In genomic region chr7:89730514-89730913, GRCm38 (mm10) we compare ENCODE assay signal across 19 mouse cellular contexts.
DNase-seq lines count a peak whose midpoint lies in the region; ATAC-seq and TF ChIP-seq lines count a peak whose summit lies in the region.
"Had no signal": no experiment of that assay in that cellular context is flagged by ENCODE, and none has a peak within 500 bp of the region (broad histone marks: within the 10 kb centered on the region; RNA-seq: fewer than 3 reads in every experiment).

No protein-coding gene starts in this region.

- H3K9me3 ChIP-seq in forebrain, embryonic 13.5 days (replicated peaks) = no peaks in the 10 kb centered on the region
- H3K9me3 ChIP-seq in forebrain, embryonic 10.5 days = no peaks in the 10 kb centered on the region
- no peaks in the 10 kb centered on the region for H3K9me3 ChIP-seq in lung, embryonic 14.5 days (ENCODE audit: low read depth, low read length)
- no peaks in the 10 kb centered on the region for H3K9me3 ChIP-seq in forebrain, postnatal 0 days (ENCODE audit: low read length)
- H3K9me3 ChIP-seq: embryonic facial prominence, embryonic 12.5 days; heart, embryonic 15.5 days; hindbrain, embryonic 13.5 days had no signal

- no peak overlapping the region for H3K9ac ChIP-seq in forebrain, embryonic 13.5 days
- H3K9ac ChIP-seq in lung, embryonic 14.5 days = no peak overlapping the region
- H3K9ac ChIP-seq in forebrain, postnatal 0 days = no peak overlapping the region
- H3K9ac ChIP-seq: embryonic facial prominence, embryonic 12.5 days; heart, embryonic 15.5 days; hindbrain, embryonic 13.5 days had no signal

- H3K36me3 ChIP-seq in forebrain, embryonic 13.5 days (ENCODE audit: poor library complexity, severe bottlenecking) = no peaks in the 10 kb centered on the region
- no peaks in the 10 kb centered on the region for H3K36me3 ChIP-seq in forebrain, embryonic 10.5 days (replicated peaks)
- no peaks in the 10 kb centered on the region for H3K36me3 ChIP-seq in lung, embryonic 14.5 days (ENCODE audit: insufficient read depth)
- H3K36me3 ChIP-seq in forebrain, postnatal 0 days (ENCODE audit: insufficient read depth) = no peaks in the 10 kb centered on the region
- H3K36me3 ChIP-seq: embryonic facial prominence, embryonic 12.5 days; heart, embryonic 15.5 days; hindbrain, embryonic 13.5 days had no signal

- no peaks in the 10 kb centered on the region for H3K27me3 ChIP-seq in forebrain, embryonic 13.5 days
- no peaks in the 10 kb centered on the region for H3K27me3 ChIP-seq in forebrain, embryonic 10.5 days (ENCODE audit: poor library complexity, severe bottlenecking)
- H3K27me3 ChIP-seq in lung, embryonic 14.5 days (ENCODE audit: insufficient read depth, low read length) = no peaks in the 10 kb centered on the region
- no peaks in the 10 kb centered on the region for H3K27me3 ChIP-seq in forebrain, postnatal 0 days (ENCODE audit: insufficient read depth, low read length)
- H3K27me3 ChIP-seq: embryonic facial prominence, embryonic 12.5 days; heart, embryonic 15.5 days; hindbrain, embryonic 13.5 days had no signal

- WGBS in forebrain, embryonic 13.5 days = 60% methylated on average over 2 of the region's 2 CpGs
- 89% methylated on average over 2 of the region's 2 CpGs for WGBS in forebrain, embryonic 10.5 days
- WGBS in lung, embryonic 14.5 days = 25% methylated on average over 2 of the region's 2 CpGs
- WGBS in lung, adult 2 months = 28% methylated on average over 2 of the region's 2 CpGs
- 31% methylated on average over 2 of the region's 2 CpGs for WGBS in forebrain, postnatal 0 days

- H3K27ac ChIP-seq in forebrain, embryonic 13.5 days = no peak overlapping the region
- H3K27ac ChIP-seq in forebrain, embryonic 10.5 days = no peak overlapping the region
- no peak overlapping the region for H3K27ac ChIP-seq in lung, embryonic 14.5 days (ENCODE audit: low read depth)
- H3K27ac ChIP-seq in forebrain, postnatal 0 days (ENCODE audit: low read depth, low read length) = no peak overlapping the region
- H3K27ac ChIP-seq: embryonic facial prominence, embryonic 12.5 days; heart, embryonic 15.5 days; hindbrain, embryonic 13.5 days; hindbrain, postnatal 0 days had no signal

- no peak overlapping the region for H3K4me2 ChIP-seq in forebrain, embryonic 13.5 days
- H3K4me2 ChIP-seq in lung, embryonic 14.5 days = no peak overlapping the region
- no peak overlapping the region for H3K4me2 ChIP-seq in forebrain, postnatal 0 days (ENCODE audit: low read depth)
- H3K4me2 ChIP-seq: embryonic facial prominence, embryonic 12.5 days; heart, embryonic 11.5 days; heart, embryonic 15.5 days; hindbrain, embryonic 13.5 days had no signal

- peak; percentile 50; the same call in 1 of the 2 replicates for ATAC-seq in forebrain, embryonic 13.5 days
- ATAC-seq in lung, embryonic 14.5 days (ENCODE audit: insufficient read depth) = peak; percentile 73
- ATAC-seq in forebrain, postnatal 0 days = peak; percentile 44; the same call in 1 of the 2 replicates
- ATAC-seq: activated CD4-positive, CD25-positive, alpha-beta regulatory T cell, adult 4 months; hindbrain, postnatal 0 days had no signal

- no peak for TF ChIP-seq POLR2A in lung, adult 2 months (IDR thresholded peaks at IDR 0.05; ENCODE audit: borderline replicate concordance, extremely low read depth, low read depth, low read length)

- TF ChIP-seq CTCF in lung, embryonic 14.5 days (IDR thresholded peaks at IDR 0.05; ENCODE audit: low read depth) = no peak
- TF ChIP-seq CTCF in lung, adult 2 months (IDR thresholded peaks at IDR 0.05; ENCODE audit: insufficient read depth, low read length) = no peak
- TF ChIP-seq CTCF in forebrain, postnatal 0 days (IDR thresholded peaks at IDR 0.05; ENCODE audit: low read depth) = no peak

- no peak for DNase-seq in forebrain, embryonic 10.5 days (ENCODE audit: extremely low spot score, low spot score)
- DNase-seq in lung, embryonic 14.5 days = peak; percentile 89
- DNase-seq in lung, adult 2 months = no peak
- peak; percentile 8 for DNase-seq in lung, postnatal 36 days
- no peak for DNase-seq in lung, postnatal 25 days (ENCODE audit: low spot score)
- no peak for DNase-seq in forebrain, postnatal 0 days
- no peak for DNase-seq in cerebellum, adult 11-12 months
- DNase-seq: adrenal gland, postnatal 14 days; cerebellum, adult 2 months; cerebellum, postnatal 10 days; gastrocnemius, postnatal 10 days; heart, postnatal 14 days had no signal

- no peaks in the 10 kb centered on the region for H3K4me1 ChIP-seq in forebrain, embryonic 13.5 days
- H3K4me1 ChIP-seq in forebrain, embryonic 10.5 days = no peaks in the 10 kb centered on the region
- peaks cover 5% of the 10 kb centered on the region; the same call in 1 of the 2 replicates for H3K4me1 ChIP-seq in lung, embryonic 14.5 days (ENCODE audit: insufficient read depth)
- H3K4me1 ChIP-seq in lung, adult 2 months (ENCODE audit: control insufficient read depth, insufficient read depth, low read length) = peaks cover 2% of the 10 kb centered on the region; the same call in 1 of the 2 replicates
- peaks cover 2% of the 10 kb centered on the region; the same call in 1 of the 2 replicates for H3K4me1 ChIP-seq in forebrain, postnatal 0 days (ENCODE audit: insufficient read depth)
- H3K4me1 ChIP-seq: embryonic facial prominence, embryonic 12.5 days; heart, embryonic 15.5 days; hindbrain, embryonic 13.5 days had no signal

- no peak overlapping the region for H3K4me3 ChIP-seq in forebrain, embryonic 13.5 days
- no peak overlapping the region for H3K4me3 ChIP-seq in forebrain, embryonic 10.5 days
- H3K4me3 ChIP-seq in lung, embryonic 14.5 days (ENCODE audit: low read depth, low read length) = no peak overlapping the region
- H3K4me3 ChIP-seq in lung, adult 2 months (replicated peaks; ENCODE audit: extremely low read depth, low read depth, low read length) = no peak overlapping the region
- H3K4me3 ChIP-seq in forebrain, postnatal 0 days (ENCODE audit: low read depth, low read length) = no peak overlapping the region
- H3K4me3 ChIP-seq: embryonic facial prominence, embryonic 12.5 days; heart, embryonic 15.5 days; hindbrain, embryonic 13.5 days had no signal

Comparison
In these comparisons a context has a peak if more than half of its experiments do, and no peak if none do; other contexts are left out.
1. DNase-seq: peak in lung, embryonic 14.5 days (single experiment) and lung, postnatal 36 days (single experiment); none in forebrain, embryonic 10.5 days (single experiment), lung, adult 2 months (single experiment), lung, postnatal 25 days (single experiment), forebrain, postnatal 0 days (single experiment) and cerebellum, adult 11-12 months (single experiment).
2. Peak in every context shown above with its lines, with median percentiles within 50 percentile points of each other: ATAC-seq.